Mouse (Mus musculus): ENCODE measurements around the gene Grik3.

DNA sequence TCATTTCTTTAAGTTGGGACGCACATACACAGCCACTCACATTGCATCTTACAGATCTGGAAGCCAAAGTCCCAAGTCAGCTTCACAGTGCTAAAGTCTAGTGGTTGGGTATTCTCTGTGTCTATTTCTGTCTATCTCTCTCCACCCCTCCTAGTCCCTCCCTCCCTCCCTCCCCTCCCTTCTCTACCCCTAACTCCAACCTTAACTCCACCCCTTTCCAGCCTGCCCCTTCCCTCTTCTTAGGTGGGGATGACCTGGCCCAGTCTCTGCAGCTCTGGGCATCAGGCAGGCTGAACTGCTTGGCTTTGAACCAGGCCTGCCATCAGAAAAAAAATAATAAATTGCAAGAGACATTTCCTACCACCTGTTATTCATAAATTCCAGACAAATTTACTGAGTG lies 235.7 kb downstream of the Grik3 start:
- TF ChIP-seq HCFC1 (IDR thresholded peaks at IDR 0.05; ENCODE audit: borderline replicate concordance, insufficient read depth, low read length) = no peak
- TF ChIP-seq CHD2 (IDR thresholded peaks at IDR 0.05; ENCODE audit: low read depth, low read length) = no peak
- TF ChIP-seq MAFK (IDR thresholded peaks at IDR 0.05; ENCODE audit: insufficient read depth, low read depth, low read length) = no peak
